Mouse (Mus musculus) neural tube, embryonic 14.5 days (tissue): Measurements from ENCODE around the gene Nkx2-5. TPM values are rescaled to one million over a fixed set of nuclear protein-coding genes. Genes with fewer than 3 reads are reported as not detected.

Experiments
- ATAC-seq: fragments of 200-750 bp; cut with Nextera tagmentation; 2 replicates; pipeline ENCODE4 v1.8.0; 2017; ENCODE audit warnings: low read depth, mild to moderate bottlenecking, moderate TSS enrichment, moderate library complexity
- H3K27ac ChIP-seq: fragments of 300-500 bp; sonication (generic); 2 replicates; pipeline ENCODE4 v1.5.1; 2014; ENCODE audit warnings: low read depth, mild to moderate bottlenecking, control low read depth, low read length, moderate library complexity, mixed read lengths
- H3K27me3 ChIP-seq: fragments of 300-500 bp; sonication (generic); 2 replicates; pipeline ENCODE4 v1.6.1; 2014; ENCODE audit warnings: low read length; ENCODE audit not compliant: control insufficient read depth, insufficient read depth
- H3K36me3 ChIP-seq: fragments of 300-500 bp; sonication (generic); 2 replicates; pipeline ENCODE4 v1.6.1; 2014; ENCODE audit warnings: low read length, mixed read lengths; ENCODE audit not compliant: control insufficient read depth, insufficient read depth
- H3K4me1 ChIP-seq: fragments of 300-500 bp; sonication (generic); 2 replicates; pipeline ENCODE4 v1.6.1; 2014; ENCODE audit warnings: low read length; ENCODE audit not compliant: control insufficient read depth, insufficient read depth
- H3K4me2 ChIP-seq: fragments of 300-500 bp; sonication (generic); 2 replicates; pipeline ENCODE4 v1.6.1; 2014; ENCODE audit warnings: mild to moderate bottlenecking, low read depth, low read length, control low read depth
- H3K4me3 ChIP-seq: fragments of 300-500 bp; sonication (generic); 2 replicates; pipeline ENCODE4 v1.5.1; 2014; ENCODE audit warnings: low read depth, low read length, control low read depth, mixed read lengths
- H3K9ac ChIP-seq: fragments of 300-500 bp; sonication (generic); replicated peaks from 2 replicates; pipeline ENCODE4 v1.6.1; 2014; ENCODE audit warnings: low read depth, mild to moderate bottlenecking, control low read depth, low read length, mixed read lengths
- H3K9me3 ChIP-seq: fragments of 300-500 bp; sonication (generic); 2 replicates; pipeline ENCODE4 v1.6.1; 2016; ENCODE audit warnings: low read length; ENCODE audit not compliant: control insufficient read depth
- WGBS: fragments of 180-500 bp; shearing (Covaris S2); extraction: QIAGEN DNeasy Blood & Tissue Kit; methylation state at CpG from one replicate; pipeline ENCODE4 v1.1.7; 2014; 5-methylcytosine and 5-hydroxymethylcytosine counted together
- polyA plus RNA-seq: library from polyadenylated mRNA; unstranded; fragments of >200 nt; fragmentation: Nextera tagmentation; extraction: Ambion mirVana; gene quantifications from 2 replicates; pipeline ENCODE4 v1.2.1, GENCODE M21; 2014

Nkx2-5 gene
- polyA plus RNA-seq, 1 experiment from 2014 or later, result not detected

- 0 out of 2 replicates have a peak, but pooled peaks cover 3% of the 10 kb centered on the region for H3K4me1 ChIP-seq
- H3K4me3 ChIP-seq, result no peak overlapping the region
- H3K9ac ChIP-seq, result no peak overlapping the region
- no peak overlapping the region for H3K4me2 ChIP-seq
- no peak for ATAC-seq
- no peaks in the 10 kb centered on the region for H3K9me3 ChIP-seq
- H3K27me3 ChIP-seq, result peaks cover 55% of the 10 kb centered on the region
- no peaks in the 10 kb centered on the region for H3K36me3 ChIP-seq
- WGBS, result 6% methylated on average over 8 of the region's 8 CpGs
- no peak overlapping the region for H3K27ac ChIP-seq
Measured at GRCm38 (mm10) chr17:26846411-26846810, 1.6 kb upstream of the Nkx2-5 start.

- 0 out of 2 replicates have a peak, but pooled peaks cover 3% of the 10 kb centered on the region for H3K4me1 ChIP-seq
- 4% methylated on average over 14 of the region's 14 CpGs for WGBS
Measured at GRCm38 (mm10) chr17:26845149-26846050, 591 bp upstream of the Nkx2-5 start.

GRCm38 (mm10) chr17:26844371-26844851, 398 bp downstream of the Nkx2-5 start:
- H3K9me3 ChIP-seq, result no peaks in the 10 kb centered on the region
- peaks cover 58% of the 10 kb centered on the region for H3K27me3 ChIP-seq
- H3K9ac ChIP-seq, result no peak overlapping the region
- H3K4me3 ChIP-seq, result no peak overlapping the region
- no peak for ATAC-seq
- H3K27ac ChIP-seq, result no peak overlapping the region
- no peaks in the 10 kb centered on the region for H3K4me1 ChIP-seq
- H3K4me2 ChIP-seq, result no peak overlapping the region
- 0% methylated on average over 36 of the region's 36 CpGs for WGBS
- H3K36me3 ChIP-seq, result no peaks in the 10 kb centered on the region

More at GRCm38 (mm10) chr17:26845149-26846050, 591 bp upstream of the Nkx2-5 start:
- ATAC-seq, result no peak
- Histone ChIP-seq H3K9ac (no peak overlapping the region), H3K27ac (no peak overlapping the region), H3K4me3 (no peak overlapping the region), H3K4me2 (no peak overlapping the region), H3K36me3 (no peaks in the 10 kb centered on the region), H3K9me3 (no peaks in the 10 kb centered on the region), H3K27me3 (peaks cover 56% of the 10 kb centered on the region)

GRCm38 (mm10) chr17:26843696-26844236, 1.0 kb downstream of the Nkx2-5 start:
- no peaks in the 10 kb centered on the region for H3K36me3 ChIP-seq
- no peaks in the 10 kb centered on the region for H3K4me1 ChIP-seq
- H3K9ac ChIP-seq, result no peak overlapping the region
- under 1% methylated on average over 7 of the region's 7 CpGs for WGBS
- no peak overlapping the region for H3K4me3 ChIP-seq
- H3K9me3 ChIP-seq, result no peaks in the 10 kb centered on the region
- ATAC-seq, result no peak
- H3K27ac ChIP-seq, result no peak overlapping the region
- H3K27me3 ChIP-seq, result peaks cover 63% of the 10 kb centered on the region
- no peak overlapping the region for H3K4me2 ChIP-seq

- H3K9me3 ChIP-seq, result no peaks in the 10 kb centered on the region
- WGBS, result 0% methylated on average over 14 of the region's 14 CpGs
- H3K36me3 ChIP-seq, result no peaks in the 10 kb centered on the region
- no peak overlapping the region for H3K4me2 ChIP-seq
- H3K4me1 ChIP-seq, result no peaks in the 10 kb centered on the region
- no peak overlapping the region for H3K9ac ChIP-seq
- H3K27ac ChIP-seq, result no peak overlapping the region
- no peak overlapping the region for H3K4me3 ChIP-seq
- no peak for ATAC-seq
- peaks cover 60% of the 10 kb centered on the region for H3K27me3 ChIP-seq
Measured at GRCm38 (mm10) chr17:26843229-26843567, 1.6 kb downstream of the Nkx2-5 start.

- peaks cover 60% of the 10 kb centered on the region for H3K27me3 ChIP-seq
- H3K36me3 ChIP-seq, result no peaks in the 10 kb centered on the region
- no peak for ATAC-seq
- H3K9me3 ChIP-seq, result no peaks in the 10 kb centered on the region
- H3K4me2 ChIP-seq, result no peak overlapping the region
- H3K4me3 ChIP-seq, result no peak overlapping the region
- H3K4me1 ChIP-seq, result no peaks in the 10 kb centered on the region
- H3K9ac ChIP-seq, result no peak overlapping the region
- 4% methylated on average over 9 of the region's 9 CpGs for WGBS
- no peak overlapping the region for H3K27ac ChIP-seq
Measured at GRCm38 (mm10) chr17:26842431-26843228, 2.2 kb downstream of the Nkx2-5 start.

- Histone ChIP-seq H3K4me1 (no peaks in the 10 kb centered on the region), H3K4me2 (no peak overlapping the region), H3K36me3 (no peaks in the 10 kb centered on the region), H3K27ac (no peak overlapping the region), H3K27me3 (peaks cover 61% of the 10 kb centered on the region), H3K9ac (no peak overlapping the region), H3K9me3 (no peaks in the 10 kb centered on the region), H3K4me3 (no peak overlapping the region)
- WGBS, result 2% methylated on average over 5 of the region's 5 CpGs
- no peak for ATAC-seq
Measured at GRCm38 (mm10) chr17:26841981-26842380, 2.8 kb downstream of the Nkx2-5 start.

GRCm38 (mm10) chr17:26840922-26841731, 3.7 kb downstream of the Nkx2-5 start:
- H3K36me3 ChIP-seq, result no peaks in the 10 kb centered on the region
- WGBS, result under 1% methylated on average over 48 of the region's 48 CpGs
- H3K9ac ChIP-seq, result no peak overlapping the region
- H3K4me1 ChIP-seq, result no peaks in the 10 kb centered on the region
- H3K9me3 ChIP-seq, result no peaks in the 10 kb centered on the region
- H3K4me2 ChIP-seq, result no peak overlapping the region
- no peak for ATAC-seq
- H3K4me3 ChIP-seq, result no peak overlapping the region
- H3K27me3 ChIP-seq, result peaks cover 66% of the 10 kb centered on the region
- no peak overlapping the region for H3K27ac ChIP-seq
